Mouse (Mus musculus): ENCODE results near the gene Gab1.

Gab1 gene

DNA sequence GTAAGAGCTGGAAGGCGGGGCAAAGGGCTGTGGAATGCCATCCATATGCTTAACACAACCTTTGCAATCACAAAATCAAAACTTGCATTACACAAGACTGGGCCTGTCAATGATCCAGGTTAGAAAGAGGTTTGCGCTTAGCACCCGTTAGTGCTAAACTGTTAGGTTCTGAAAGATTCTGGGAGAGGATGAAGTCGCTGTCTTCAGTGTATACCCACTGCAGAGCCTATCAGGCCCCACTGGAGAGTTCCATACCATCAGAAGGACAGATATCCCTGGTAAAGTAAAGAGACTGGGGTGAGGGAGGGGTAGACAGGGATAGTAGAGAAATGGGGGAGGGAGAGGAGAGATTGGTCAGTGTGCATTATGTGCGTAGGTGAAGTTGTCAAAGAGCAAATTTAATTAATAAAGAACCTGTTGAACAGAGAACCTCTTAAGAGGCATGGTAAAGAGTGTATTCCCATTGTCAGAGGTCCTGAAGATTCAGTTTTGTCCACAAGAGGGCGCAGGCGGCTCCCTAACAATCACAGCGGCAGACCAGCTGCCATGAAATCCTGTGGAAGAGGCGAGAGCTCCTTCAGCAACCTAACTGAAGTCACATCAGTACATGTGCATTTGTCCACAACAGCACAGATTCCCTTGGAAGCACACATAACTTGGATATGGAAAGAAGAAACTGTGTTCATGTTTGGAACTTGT is 127.2 kb downstream of the Gab1 start:
- peak; percentile 30 to 40 for DNase-seq (ENCODE audit: low read depth in 1 of 2, low spot score in 2 of 2)

- no peak for DNase-seq (ENCODE audit: low read depth in 1 of 2, low spot score in 2 of 2)
Measured at GRCm38 (mm10) chr8:80752429-80752828, 127.9 kb downstream of the Gab1 start.

- no peak for DNase-seq (ENCODE audit: low read depth in 1 of 2, low spot score in 2 of 2)
Measured at GRCm38 (mm10) chr8:80749091-80749490, 131.2 kb downstream of the Gab1 start.

DNA sequence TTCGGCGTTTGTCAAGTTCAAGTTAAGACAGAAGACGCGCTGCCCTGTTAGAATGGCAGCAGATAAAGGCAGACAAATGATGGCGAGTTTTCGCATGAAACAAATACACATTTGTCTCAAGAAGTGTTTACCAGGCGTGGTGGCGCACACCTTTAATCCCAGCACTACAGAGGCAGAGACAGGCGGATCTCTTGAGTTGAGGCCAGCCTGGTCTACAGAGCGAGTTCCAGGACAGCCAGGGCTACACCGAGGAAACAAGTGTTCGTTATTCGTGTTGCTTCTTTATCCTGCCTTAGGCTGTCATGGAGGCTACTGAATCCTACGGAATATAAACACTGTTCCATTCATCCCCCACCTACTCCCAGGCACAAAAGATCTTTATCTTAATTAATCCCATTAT is 140.4 kb downstream of the Gab1 start:
- no peak for DNase-seq (ENCODE audit: low read depth in 1 of 2, low spot score in 2 of 2)

GRCm38 (mm10) chr8:80739155-80739924 is 141.0 kb downstream of the Gab1 start, which contains the start of gene Smarca5:
Gene Smarca5, minus strand, starts transcription at chr8:80739497.
- peak; percentile 89 to 96 for DNase-seq (ENCODE audit: low read depth in 1 of 2, low spot score in 2 of 2)

DNA sequence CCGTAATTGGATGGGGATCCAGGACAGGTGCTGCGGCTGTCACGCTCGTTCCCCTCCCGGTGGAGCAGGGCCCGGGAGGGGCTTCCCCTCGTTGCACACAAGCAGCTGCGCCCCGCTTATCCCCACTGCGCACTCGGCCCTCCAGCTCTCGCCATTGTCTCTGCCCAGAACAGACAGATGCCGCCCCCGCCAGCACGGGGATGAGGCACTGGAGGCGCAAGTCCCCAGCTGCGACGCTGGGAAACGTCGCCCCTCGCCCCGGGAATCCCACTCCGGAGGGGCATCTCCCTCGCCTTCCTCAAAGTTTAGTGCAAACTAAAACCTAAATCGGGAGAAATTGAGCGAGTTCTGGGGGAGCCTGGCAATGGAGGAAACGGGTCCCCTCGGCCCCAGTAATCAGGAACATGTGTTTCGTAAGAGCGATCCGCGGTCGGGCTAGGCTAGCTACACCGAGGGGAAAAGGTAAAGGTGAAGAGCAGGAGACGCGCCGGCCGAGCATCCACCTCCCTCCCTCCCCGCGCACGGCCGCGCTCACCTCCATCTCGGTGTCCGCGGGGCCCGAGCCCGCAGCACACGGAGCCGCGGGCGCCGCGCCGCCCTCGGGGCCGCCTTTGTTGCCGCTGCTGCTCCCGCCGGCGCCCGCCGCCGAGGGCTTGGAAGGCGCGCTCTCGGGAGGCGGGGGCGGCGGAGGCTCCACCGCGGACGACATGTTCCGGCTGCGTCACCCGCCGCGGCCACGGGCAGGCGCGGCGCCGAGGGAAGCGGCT is 141.7 kb downstream of the Gab1 start:
- peak in 1 of 2 experiments; percentile 14 for DNase-seq (ENCODE audit: low read depth in 1 of 2, low spot score in 2 of 2)

DNA sequence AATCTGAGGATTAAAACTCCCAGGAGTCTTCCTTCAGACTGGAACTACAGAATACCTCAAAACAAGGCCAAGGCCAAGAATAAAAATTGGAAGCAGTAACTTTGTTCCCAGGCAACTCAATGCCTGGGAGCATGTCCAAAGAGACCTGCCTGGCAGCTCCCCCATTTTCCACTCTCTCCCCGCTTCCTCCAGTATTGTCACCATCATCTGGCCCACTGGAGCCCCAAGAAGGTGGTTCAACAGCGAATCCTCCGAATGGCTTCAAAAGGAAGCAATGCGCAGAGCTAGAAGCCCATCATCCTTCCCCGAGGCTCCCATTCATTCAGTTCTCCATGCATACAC is 142.3 kb downstream of the Gab1 start:
- DNase-seq (ENCODE audit: low read depth in 1 of 2, low spot score in 2 of 2), result no peak

DNA sequence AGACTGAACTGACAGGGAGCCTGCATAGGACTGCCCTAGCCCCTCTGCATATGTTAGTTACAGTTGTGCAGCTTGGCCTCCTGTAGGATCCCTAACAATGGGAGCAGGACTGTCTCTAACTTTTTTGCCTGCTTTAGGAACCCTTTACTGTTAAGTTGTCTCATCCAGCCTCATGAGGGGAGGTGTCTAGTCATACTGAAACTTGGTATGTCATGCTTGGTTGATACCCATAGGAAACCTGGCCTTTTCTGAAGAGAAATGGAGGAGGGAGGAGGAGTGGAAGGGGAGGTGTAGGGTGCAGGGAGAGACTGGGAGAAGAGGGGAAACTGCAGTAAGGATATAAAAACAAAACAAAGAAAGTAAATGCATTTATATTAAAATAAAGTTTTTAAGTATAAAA is 148.0 kb downstream of the Gab1 start:
- DNase-seq (ENCODE audit: low read depth in 1 of 2, low spot score in 2 of 2), result no peak

- DNase-seq (ENCODE audit: low read depth in 1 of 2, low spot score in 2 of 2), result no peak
Measured at GRCm38 (mm10) chr8:80714461-80714860, 165.9 kb downstream of the Gab1 start.
